Mouse (Mus musculus): Measurements from ENCODE around the gene Pfkl. TPM values are rescaled to one million over a fixed set of nuclear protein-coding genes. Genes with fewer than 3 reads are reported as not detected.
A peak's percentile ranks its signal among the peaks of the same experiment; 100 is the strongest.

Pfkl gene
- polyA plus RNA-seq, 1 experiment from 2014 or later = 135 TPM

GRCm38 (mm10) chr10:77978351-77979350 is 31.2 kb downstream of the Pfkl start, which contains the start of gene 1810043G02Rik:
Gene 1810043G02Rik, plus strand, starts transcription at chr10:77978524.
- Histone ChIP-seq H3K27ac (peak within 1 kb of the TSS; percentile 77; the same call in 1 of the 2 replicates), H3K4me3 (replicated peaks) (peak within 1 kb of the TSS; percentile 75), H3K9ac (peak within 1 kb of the TSS; percentile 79), H3K27me3 (no peaks in the 10 kb centered on the region), H3K9me3 (no peaks in the 10 kb centered on the region), H3K36me3 (replicated peaks) (peaks cover 14% of the 10 kb centered on the region), H3K4me1 (peaks cover 8% of the 10 kb centered on the region), H3K4me2 (peak within 1 kb of the TSS; percentile 77)
- peak; percentile 99 for ATAC-seq (ENCODE audit: low FRiP score)
- 1% methylated on average over 55 of the region's 57 CpGs for whole genome bisulfite sequencing

GRCm38 (mm10) chr10:77976458-77977150 is 33.3 kb downstream of the Pfkl start:
- peaks cover 2% of the 10 kb centered on the region for H3K36me3 ChIP-seq (replicated peaks)
- WGBS = 81% methylated on average over 8 of the region's 8 CpGs
- no peak overlapping the region for H3K27ac ChIP-seq
- H3K4me1 ChIP-seq = peaks cover 8% of the 10 kb centered on the region
- no peak overlapping the region for H3K9ac ChIP-seq
- no peak overlapping the region for H3K4me2 ChIP-seq
- H3K4me3 ChIP-seq (replicated peaks) = no peak overlapping the region
- ATAC-seq (ENCODE audit: low FRiP score) = no peak
- no peaks in the 10 kb centered on the region for H3K9me3 ChIP-seq
- H3K27me3 ChIP-seq = no peaks in the 10 kb centered on the region

GRCm38 (mm10) chr10:77975653-77976052 is 34.2 kb downstream of the Pfkl start:
- H3K27me3 ChIP-seq = no peaks in the 10 kb centered on the region
- 52% methylated on average over 4 of the region's 4 CpGs for WGBS
- no peak for ATAC-seq (ENCODE audit: low FRiP score)
- peaks cover 8% of the 10 kb centered on the region for H3K4me1 ChIP-seq
- H3K9me3 ChIP-seq = no peaks in the 10 kb centered on the region
- H3K9ac ChIP-seq = no peak overlapping the region
- no peak overlapping the region for H3K4me3 ChIP-seq (replicated peaks)
- H3K4me2 ChIP-seq = no peak overlapping the region
- no peak overlapping the region for H3K27ac ChIP-seq
- H3K36me3 ChIP-seq (replicated peaks) = no peaks in the 10 kb centered on the region; the same call in 1 of the 2 replicates

GRCm38 (mm10) chr10:77974811-77975210 is 35.1 kb downstream of the Pfkl start:
- H3K4me2 ChIP-seq = no peak overlapping the region
- H3K36me3 ChIP-seq (replicated peaks) = no peaks in the 10 kb centered on the region
- no peak overlapping the region for H3K27ac ChIP-seq
- no peak overlapping the region for H3K9ac ChIP-seq
- peaks cover 7% of the 10 kb centered on the region for H3K27me3 ChIP-seq
- H3K9me3 ChIP-seq = no peaks in the 10 kb centered on the region
- peaks cover 12% of the 10 kb centered on the region for H3K4me1 ChIP-seq
- no peak for ATAC-seq (ENCODE audit: low FRiP score)
- 86% methylated on average over 5 of the region's 5 CpGs for WGBS
- H3K4me3 ChIP-seq (replicated peaks) = no peak overlapping the region

GRCm38 (mm10) chr10:77974323-77974722 is 35.6 kb downstream of the Pfkl start:
- no peak overlapping the region for H3K27ac ChIP-seq
- no peak overlapping the region for H3K4me3 ChIP-seq (replicated peaks)
- ATAC-seq (ENCODE audit: low FRiP score) = no peak
- no peak overlapping the region for H3K4me2 ChIP-seq
- H3K9me3 ChIP-seq = no peaks in the 10 kb centered on the region
- H3K36me3 ChIP-seq (replicated peaks) = no peaks in the 10 kb centered on the region
- WGBS = 80% methylated on average over 5 of the region's 5 CpGs
- no peak overlapping the region for H3K9ac ChIP-seq
- peaks cover 15% of the 10 kb centered on the region for H3K4me1 ChIP-seq
- peaks cover 12% of the 10 kb centered on the region for H3K27me3 ChIP-seq

GRCm38 (mm10) chr10:77971709-77972553 is 38.0 kb downstream of the Pfkl start:
- no peaks in the 10 kb centered on the region for H3K36me3 ChIP-seq (replicated peaks)
- no peak for ATAC-seq (ENCODE audit: low FRiP score)
- WGBS = 62% methylated on average over 17 of the region's 17 CpGs
- no peak overlapping the region for H3K9ac ChIP-seq
- no peak overlapping the region for H3K4me3 ChIP-seq (replicated peaks)
- peaks cover 12% of the 10 kb centered on the region for H3K4me1 ChIP-seq
- no peaks in the 10 kb centered on the region for H3K9me3 ChIP-seq
- no peak overlapping the region for H3K4me2 ChIP-seq
- H3K27ac ChIP-seq = no peak overlapping the region
- peaks cover 30% of the 10 kb centered on the region for H3K27me3 ChIP-seq

- H3K9ac ChIP-seq = no peak overlapping the region
- H3K4me3 ChIP-seq (replicated peaks) = no peak overlapping the region
- H3K9me3 ChIP-seq = no peaks in the 10 kb centered on the region
- WGBS = 95% methylated on average over 10 of the region's 10 CpGs
- peaks cover 12% of the 10 kb centered on the region for H3K4me1 ChIP-seq
- ATAC-seq (ENCODE audit: low FRiP score) = no peak
- no peak overlapping the region for H3K27ac ChIP-seq
- H3K27me3 ChIP-seq = peaks cover 30% of the 10 kb centered on the region
- H3K36me3 ChIP-seq (replicated peaks) = no peaks in the 10 kb centered on the region
- H3K4me2 ChIP-seq = no peak overlapping the region
Observed at GRCm38 (mm10) chr10:77971191-77971590, 38.7 kb downstream of the Pfkl start.

- WGBS = 90% methylated on average over 6 of the region's 6 CpGs
- peaks cover 12% of the 10 kb centered on the region for H3K4me1 ChIP-seq
- peak within 1 kb of the TSS; percentile 66 for H3K4me2 ChIP-seq
- no peak for ATAC-seq (ENCODE audit: low FRiP score)
- peak within 1 kb of the TSS; percentile 36 for H3K4me3 ChIP-seq (replicated peaks)
- peak within 1 kb of the TSS; percentile 47 for H3K9ac ChIP-seq
- H3K27me3 ChIP-seq = peaks cover 30% of the 10 kb centered on the region
- H3K36me3 ChIP-seq (replicated peaks) = no peaks in the 10 kb centered on the region
- H3K27ac ChIP-seq = no peak within 1 kb of the TSS
- no peaks in the 10 kb centered on the region for H3K9me3 ChIP-seq
Observed at GRCm38 (mm10) chr10:77970481-77970880, 39.4 kb downstream of the Pfkl start, which contains the start of gene Trpm2. Gene Trpm2, minus strand, starts transcription at chr10:77970563.

GRCm38 (mm10) chr10:77969973-77970325 is 39.9 kb downstream of the Pfkl start:
- no peaks in the 10 kb centered on the region for H3K9me3 ChIP-seq
- no peak for ATAC-seq (ENCODE audit: low FRiP score)
- 17% methylated on average over 8 of the region's 8 CpGs for WGBS

GRCm38 (mm10) chr10:77969274-77969972 is 40.5 kb downstream of the Pfkl start:
- Histone ChIP-seq H3K4me1 (peaks cover 12% of the 10 kb centered on the region), H3K4me2 (peak overlapping the region; percentile 66), H3K36me3 (replicated peaks) (no peaks in the 10 kb centered on the region), H3K27me3 (peaks cover 30% of the 10 kb centered on the region), H3K9me3 (no peaks in the 10 kb centered on the region), H3K9ac (peak overlapping the region; percentile 47), H3K4me3 (replicated peaks) (peak overlapping the region; percentile 36), H3K27ac (no peak overlapping the region)
- peak; percentile 80 for ATAC-seq (ENCODE audit: low FRiP score)
- 5% methylated on average over 26 of the region's 26 CpGs for WGBS

More at GRCm38 (mm10) chr10:77969973-77970325, 39.9 kb downstream of the Pfkl start:
- Histone ChIP-seq H3K27ac (no peak overlapping the region), H3K27me3 (peaks cover 30% of the 10 kb centered on the region), H3K36me3 (replicated peaks) (no peaks in the 10 kb centered on the region), H3K4me2 (peak overlapping the region; percentile 66), H3K4me3 (replicated peaks) (peak overlapping the region; percentile 36), H3K4me1 (peaks cover 12% of the 10 kb centered on the region), H3K9ac (0 out of 2 replicates have a peak overlapping the region, but pooled peaks have one; percentile 47)

GRCm38 (mm10) chr10:77963971-77964370 is 45.9 kb downstream of the Pfkl start:
- Histone ChIP-seq H3K4me1 (peaks cover under 1% of the 10 kb centered on the region; the same call in 1 of the 2 replicates), H3K9ac (no peak overlapping the region), H3K36me3 (replicated peaks) (no peaks in the 10 kb centered on the region), H3K27me3 (peaks cover 14% of the 10 kb centered on the region), H3K9me3 (no peaks in the 10 kb centered on the region), H3K27ac (no peak overlapping the region), H3K4me2 (no peak overlapping the region), H3K4me3 (replicated peaks) (no peak overlapping the region)
- WGBS = 80% methylated on average over 6 of the region's 6 CpGs
- no peak for ATAC-seq (ENCODE audit: low FRiP score)

Measured in forebrain, embryonic 12.5 days (tissue).